Mouse (Mus musculus): Measurements from ENCODE around the gene Olfr160. TPM values are rescaled to one million over a fixed set of nuclear protein-coding genes. Genes with fewer than 3 reads are reported as not detected.

Olfr160 gene
- polyA plus RNA-seq, 1 experiment: 0.57 TPM

GRCm38 (mm10) chr9:37689970-37690686, 25.9 kb downstream of the Olfr160 start:
- Histone ChIP-seq H3K4me3 (replicated peaks; ENCODE audit: control insufficient read depth, low read depth, low read length) (no peak overlapping the region), H3K27ac (ENCODE audit: control insufficient read depth, insufficient read depth, low read depth, low read length, poor library complexity) (no peak overlapping the region), H3K4me1 (ENCODE audit: control insufficient read depth, insufficient read depth, low read length) (no peaks in the 10 kb centered on the region)
- WGBS: 65% methylated on average over 5 of the region's 5 CpGs
- TF ChIP-seq CTCF (IDR thresholded peaks at IDR 0.05; ENCODE audit: control insufficient read depth, insufficient read depth, low read length) (peak; percentile 38; the same call in 1 of the 2 replicates), POLR2A (IDR thresholded peaks at IDR 0.05; ENCODE audit: borderline replicate concordance, control insufficient read depth, low read depth, low read length) (no peak)

- TF ChIP-seq CTCF (IDR thresholded peaks at IDR 0.05; ENCODE audit: control insufficient read depth, insufficient read depth, low read length) (no peak), POLR2A (IDR thresholded peaks at IDR 0.05; ENCODE audit: borderline replicate concordance, control insufficient read depth, low read depth, low read length) (no peak)
- no peaks in the 10 kb centered on the region for H3K4me1 ChIP-seq (ENCODE audit: control insufficient read depth, insufficient read depth, low read length)
- no peak overlapping the region for H3K4me3 ChIP-seq (replicated peaks; ENCODE audit: control insufficient read depth, low read depth, low read length)
- no peak overlapping the region for H3K27ac ChIP-seq (ENCODE audit: control insufficient read depth, insufficient read depth, low read depth, low read length, poor library complexity)
- WGBS: 46% methylated on average over 3 of the region's 3 CpGs
Measured at GRCm38 (mm10) chr9:37687941-37688303, 28.1 kb downstream of the Olfr160 start.

DNA sequence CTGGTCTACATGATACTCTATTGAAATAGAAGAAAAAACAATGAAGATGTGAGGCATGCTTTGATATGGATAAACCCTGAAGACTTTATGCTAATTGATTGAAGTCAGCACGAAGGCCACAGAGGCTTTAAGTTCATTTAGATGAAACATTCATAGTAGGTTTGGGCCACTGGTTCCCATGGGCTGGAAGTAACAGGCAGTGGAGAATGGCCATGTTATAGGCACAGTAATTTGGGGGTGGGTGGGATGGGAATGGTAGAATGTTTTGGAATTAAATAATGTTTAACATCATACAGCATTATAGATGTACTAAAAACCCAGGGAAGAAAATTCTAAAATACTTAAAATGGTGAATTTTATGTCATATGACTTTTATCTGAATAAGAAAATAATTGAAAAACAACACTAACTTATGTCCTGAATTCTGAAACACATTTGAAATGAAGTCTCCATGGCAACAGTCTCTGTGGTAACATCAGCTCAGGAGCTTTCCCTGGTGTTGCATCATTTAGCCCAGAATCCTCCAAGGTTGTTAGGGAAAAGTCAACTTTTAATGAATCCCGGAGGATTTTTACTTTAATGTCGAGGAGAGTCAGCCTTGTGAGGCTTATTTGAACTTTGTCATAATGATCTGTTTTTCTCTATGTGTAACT, 28.6 kb downstream of the Olfr160 start:
- no peaks in the 10 kb centered on the region for H3K4me1 ChIP-seq (ENCODE audit: control insufficient read depth, insufficient read depth, low read length)
- WGBS: 75% methylated on average over 3 of the region's 3 CpGs
- TF ChIP-seq CTCF (IDR thresholded peaks at IDR 0.05; ENCODE audit: control insufficient read depth, insufficient read depth, low read length): no peak
- TF ChIP-seq POLR2A (IDR thresholded peaks at IDR 0.05; ENCODE audit: borderline replicate concordance, control insufficient read depth, low read depth, low read length): no peak
- H3K4me3 ChIP-seq (replicated peaks; ENCODE audit: control insufficient read depth, low read depth, low read length): no peak overlapping the region
- no peak overlapping the region for H3K27ac ChIP-seq (ENCODE audit: control insufficient read depth, insufficient read depth, low read depth, low read length, poor library complexity)

- no peak overlapping the region for H3K4me3 ChIP-seq (replicated peaks; ENCODE audit: control insufficient read depth, low read depth, low read length)
- WGBS: 76% methylated on average over 1 of the region's 1 CpGs
- no peak overlapping the region for H3K27ac ChIP-seq (ENCODE audit: control insufficient read depth, insufficient read depth, low read depth, low read length, poor library complexity)
- TF ChIP-seq POLR2A (IDR thresholded peaks at IDR 0.05; ENCODE audit: borderline replicate concordance, control insufficient read depth, low read depth, low read length) (no peak), CTCF (IDR thresholded peaks at IDR 0.05; ENCODE audit: control insufficient read depth, insufficient read depth, low read length) (no peak)
- H3K4me1 ChIP-seq (ENCODE audit: control insufficient read depth, insufficient read depth, low read length): no peaks in the 10 kb centered on the region
Measured at GRCm38 (mm10) chr9:37681123-37681522, 34.9 kb downstream of the Olfr160 start.

DNA sequence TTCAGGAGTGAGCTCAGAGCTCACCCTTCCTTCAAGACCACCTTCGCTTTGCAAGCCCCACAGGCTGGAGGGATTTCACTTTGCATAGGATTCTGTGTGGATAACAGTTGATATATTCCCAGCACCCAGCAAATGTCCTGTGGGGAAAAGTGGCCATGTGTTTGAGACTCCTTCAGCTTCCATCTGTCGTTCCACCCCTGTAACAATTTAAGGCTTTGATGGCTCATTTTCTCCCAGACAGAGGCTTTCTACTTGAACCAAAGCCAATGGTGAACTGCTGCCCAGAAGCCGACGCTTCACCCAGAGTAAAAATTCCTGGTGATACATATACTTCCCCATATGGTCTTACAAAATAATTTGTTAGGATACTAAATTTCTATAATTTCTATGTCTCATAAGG, 40.8 kb downstream of the Olfr160 start:
- WGBS: 84% methylated on average over 4 of the region's 4 CpGs
- H3K27ac ChIP-seq (ENCODE audit: control insufficient read depth, insufficient read depth, low read depth, low read length, poor library complexity): no peak overlapping the region
- no peaks in the 10 kb centered on the region for H3K4me1 ChIP-seq (ENCODE audit: control insufficient read depth, insufficient read depth, low read length)
- TF ChIP-seq CTCF (IDR thresholded peaks at IDR 0.05; ENCODE audit: control insufficient read depth, insufficient read depth, low read length): no peak
- TF ChIP-seq POLR2A (IDR thresholded peaks at IDR 0.05; ENCODE audit: borderline replicate concordance, control insufficient read depth, low read depth, low read length): no peak
- H3K4me3 ChIP-seq (replicated peaks; ENCODE audit: control insufficient read depth, low read depth, low read length): no peak overlapping the region

GRCm38 (mm10) chr9:37670261-37670660, 45.8 kb downstream of the Olfr160 start:
- TF ChIP-seq CTCF (IDR thresholded peaks at IDR 0.05; ENCODE audit: control insufficient read depth, insufficient read depth, low read length): no peak
- TF ChIP-seq POLR2A (IDR thresholded peaks at IDR 0.05; ENCODE audit: borderline replicate concordance, control insufficient read depth, low read depth, low read length): no peak
- Histone ChIP-seq H3K4me3 (replicated peaks; ENCODE audit: control insufficient read depth, low read depth, low read length) (no peak overlapping the region), H3K27ac (ENCODE audit: control insufficient read depth, insufficient read depth, low read depth, low read length, poor library complexity) (no peak overlapping the region), H3K4me1 (ENCODE audit: control insufficient read depth, insufficient read depth, low read length) (no peaks in the 10 kb centered on the region)
- 73% methylated on average over 3 of the region's 3 CpGs for WGBS

DNA sequence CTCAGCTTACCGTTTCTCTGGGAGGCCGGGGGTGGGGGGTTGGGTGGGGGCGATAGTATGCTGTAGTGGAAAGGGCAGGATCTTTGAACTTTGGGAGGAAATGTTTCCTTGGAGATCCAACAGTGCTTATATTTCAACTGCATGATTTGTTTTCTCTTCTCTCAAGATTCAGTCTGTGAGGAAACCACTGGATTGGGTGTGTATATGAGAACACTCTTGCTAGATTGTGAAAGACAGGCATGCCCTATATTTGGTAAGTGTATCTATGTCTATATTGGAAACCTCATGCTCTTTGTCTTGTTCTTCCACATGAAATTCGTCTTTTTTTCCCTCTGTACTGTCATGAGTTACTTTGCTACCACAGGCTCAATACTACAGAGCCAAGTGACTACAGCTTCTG, 46.4 kb downstream of the Olfr160 start:
- Histone ChIP-seq H3K27ac (ENCODE audit: control insufficient read depth, insufficient read depth, low read depth, low read length, poor library complexity) (no peak overlapping the region), H3K4me3 (replicated peaks; ENCODE audit: control insufficient read depth, low read depth, low read length) (no peak overlapping the region), H3K4me1 (ENCODE audit: control insufficient read depth, insufficient read depth, low read length) (no peaks in the 10 kb centered on the region)
- 67% methylated on average over 4 of the region's 4 CpGs for WGBS
- TF ChIP-seq POLR2A (IDR thresholded peaks at IDR 0.05; ENCODE audit: borderline replicate concordance, control insufficient read depth, low read depth, low read length): no peak
- TF ChIP-seq CTCF (IDR thresholded peaks at IDR 0.05; ENCODE audit: control insufficient read depth, insufficient read depth, low read length): no peak

DNA sequence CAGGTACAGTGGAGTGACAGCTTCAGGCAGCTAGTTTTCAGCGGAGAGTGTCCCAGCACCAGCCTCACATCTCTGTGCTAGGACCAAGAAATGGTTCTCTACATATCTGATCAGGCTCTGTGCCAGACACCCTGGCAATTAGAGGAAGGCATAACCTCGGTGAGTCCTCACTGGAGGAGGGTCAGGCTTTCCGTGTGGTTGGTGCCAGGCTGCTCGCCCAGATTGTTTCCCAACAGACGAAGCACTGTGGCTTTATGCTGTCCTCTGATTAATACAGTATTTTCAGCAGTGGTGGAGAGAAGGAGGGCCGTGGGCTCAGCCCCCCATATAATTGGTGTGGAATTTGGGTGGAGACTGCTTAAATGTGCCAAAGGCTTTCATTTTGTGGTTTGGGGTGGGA, 46.9 kb downstream of the Olfr160 start, which contains the start of gene Panx3:
Gene Panx3, minus strand, starts transcription at position 121 of the 400 bp plus-strand sequence.
- 30% methylated on average over 6 of the region's 6 CpGs for WGBS
- Histone ChIP-seq H3K4me3 (replicated peaks; ENCODE audit: control insufficient read depth, low read depth, low read length) (no peak within 1 kb of the TSS), H3K27ac (ENCODE audit: control insufficient read depth, insufficient read depth, low read depth, low read length, poor library complexity) (no peak within 1 kb of the TSS), H3K4me1 (ENCODE audit: control insufficient read depth, insufficient read depth, low read length) (no peaks in the 10 kb centered on the region)
- TF ChIP-seq POLR2A (IDR thresholded peaks at IDR 0.05; ENCODE audit: borderline replicate concordance, control insufficient read depth, low read depth, low read length): no peak
- TF ChIP-seq CTCF (IDR thresholded peaks at IDR 0.05; ENCODE audit: control insufficient read depth, insufficient read depth, low read length): no peak

Data from bone marrow, adult 2 months (tissue).